12 mouse cellular contexts compared by ENCODE assay signal in the genomic region with DNA sequence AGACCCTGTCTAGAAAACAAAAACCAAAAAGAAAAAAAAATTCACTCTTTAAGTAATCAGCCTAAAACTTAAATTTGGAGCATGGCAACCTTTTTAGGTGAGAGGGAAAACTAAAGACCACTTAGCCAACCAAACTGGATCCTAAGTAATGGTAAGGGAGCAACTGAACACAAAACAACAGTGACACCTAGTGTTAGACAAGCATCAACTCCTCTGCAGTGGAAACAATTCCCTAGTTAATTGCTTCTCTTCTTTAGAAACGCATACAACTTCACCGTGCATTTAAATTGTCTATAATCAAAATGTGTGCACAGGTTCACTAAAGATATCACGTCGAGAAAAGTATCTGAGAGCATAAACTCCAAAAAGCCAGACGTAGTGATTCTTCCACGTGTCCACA.
DNase-seq lines count a peak whose midpoint lies in the region; ATAC-seq and TF ChIP-seq lines count a peak whose summit lies in the region.
"Had no signal": no experiment of that assay in that cellular context is flagged by ENCODE, and none has a peak within 500 bp of the region (broad histone marks: within the 10 kb centered on the region; RNA-seq: fewer than 3 reads in every experiment).

No protein-coding gene starts in this region.

- H3K9ac ChIP-seq in midbrain, postnatal 0 days (replicated peaks; ENCODE audit: low read length, poor library complexity, severe bottlenecking) = no peak overlapping the region
- no peak overlapping the region for H3K9ac ChIP-seq in midbrain, embryonic 13.5 days (replicated peaks)
- no peak overlapping the region for H3K9ac ChIP-seq in embryonic facial prominence, embryonic 14.5 days (ENCODE audit: low read depth, low read length)
- H3K9ac ChIP-seq: midbrain, embryonic 12.5 days had no signal

- intact Hi-C loops in gastrocnemius, adult 2 months (cut with DNase I) = loop anchor here (1.0 to 2.0 kb wide), 4 partner anchors 121 to 357 kb away; no protein-coding TSS in a partner anchor

- no peaks in the 10 kb centered on the region for H3K9me3 ChIP-seq in midbrain, postnatal 0 days (ENCODE audit: low read length)
- H3K9me3 ChIP-seq in midbrain, embryonic 13.5 days = no peaks in the 10 kb centered on the region
- H3K9me3 ChIP-seq in embryonic facial prominence, embryonic 14.5 days (ENCODE audit: control insufficient read depth, low read length) = no peaks in the 10 kb centered on the region
- H3K9me3 ChIP-seq: midbrain, embryonic 12.5 days had no signal

- H3K27me3 ChIP-seq in midbrain, postnatal 0 days (ENCODE audit: insufficient read depth, low read length) = no peaks in the 10 kb centered on the region
- no peaks in the 10 kb centered on the region for H3K27me3 ChIP-seq in midbrain, embryonic 13.5 days
- H3K27me3 ChIP-seq in embryonic facial prominence, embryonic 14.5 days (replicated peaks; ENCODE audit: control insufficient read depth, insufficient read depth, low read length) = no peaks in the 10 kb centered on the region
- H3K27me3 ChIP-seq: midbrain, embryonic 12.5 days had no signal

- TF ChIP-seq CTCF in gastrocnemius, adult 2 months (IDR thresholded peaks at IDR 0.05) = peak; percentile 87
- peak; percentile 88 for TF ChIP-seq CTCF in midbrain, postnatal 0 days (IDR thresholded peaks at IDR 0.05)

- H3K36me3 ChIP-seq in midbrain, postnatal 0 days (ENCODE audit: insufficient read depth, low read length) = peaks cover 13% of the 10 kb centered on the region; the same call in 1 of the 2 replicates
- H3K36me3 ChIP-seq in midbrain, embryonic 13.5 days = peaks cover 37% of the 10 kb centered on the region
- peaks cover 49% of the 10 kb centered on the region for H3K36me3 ChIP-seq in embryonic facial prominence, embryonic 14.5 days (ENCODE audit: control insufficient read depth, insufficient read depth, low read length)

- no peak overlapping the region for H3K4me3 ChIP-seq in gastrocnemius, adult 2 months
- no peak overlapping the region for H3K4me3 ChIP-seq in midbrain, postnatal 0 days (ENCODE audit: low read depth, low read length)
- H3K4me3 ChIP-seq in midbrain, embryonic 13.5 days (replicated peaks) = no peak overlapping the region
- no peak overlapping the region for H3K4me3 ChIP-seq in embryonic facial prominence, embryonic 14.5 days (ENCODE audit: low read depth, low read length)
- H3K4me3 ChIP-seq: midbrain, embryonic 12.5 days had no signal

- H3K4me2 ChIP-seq in midbrain, postnatal 0 days (ENCODE audit: low read depth, low read length, poor library complexity, severe bottlenecking) = no peak overlapping the region
- no peak overlapping the region for H3K4me2 ChIP-seq in midbrain, embryonic 13.5 days (replicated peaks)
- H3K4me2 ChIP-seq in embryonic facial prominence, embryonic 14.5 days (ENCODE audit: low read depth, low read length) = no peak overlapping the region
- H3K4me2 ChIP-seq: heart, embryonic 11.5 days; midbrain, embryonic 12.5 days had no signal

- no peak for ATAC-seq in midbrain, postnatal 0 days (ENCODE audit: low FRiP score)
- ATAC-seq in midbrain, embryonic 13.5 days = no peak
- no peak for ATAC-seq in embryonic facial prominence, embryonic 14.5 days (ENCODE audit: low read depth)

- no peak overlapping the region for H3K27ac ChIP-seq in gastrocnemius, adult 2 months
- no peak overlapping the region for H3K27ac ChIP-seq in midbrain, postnatal 0 days (ENCODE audit: low read depth, low read length)
- H3K27ac ChIP-seq in midbrain, embryonic 13.5 days = no peak overlapping the region
- H3K27ac ChIP-seq in embryonic facial prominence, embryonic 14.5 days (replicated peaks; ENCODE audit: low read depth, low read length) = no peak overlapping the region
- H3K27ac ChIP-seq: midbrain, embryonic 12.5 days had no signal

- DNase-seq in gastrocnemius, adult 2 months = no peak
- no peak for DNase-seq in gastrocnemius, postnatal 4 days (ENCODE audit: low spot score in 2 of 2)
- peak; percentile 78 for DNase-seq in midbrain, postnatal 0 days (ENCODE audit: low spot score)
- peak; percentile 73 for DNase-seq in embryonic facial prominence, embryonic 14.5 days (ENCODE audit: low spot score)
- no peak for DNase-seq in yolk sac, embryonic 10.5 days (ENCODE audit: low spot score)
- no peak for DNase-seq in urinary bladder, postnatal 4 days (ENCODE audit: low spot score in 2 of 2)
- no peak for DNase-seq in layer of hippocampus, adult 11-12 months (ENCODE audit: low spot score)
- DNase-seq: cerebellum, postnatal 25 days; right cerebral cortex, postnatal 14 days had no signal

- 88% methylated on average over 6 of the region's 6 CpGs for WGBS in midbrain, postnatal 0 days
- WGBS in midbrain, embryonic 13.5 days = 89% methylated on average over 6 of the region's 6 CpGs
- WGBS in embryonic facial prominence, embryonic 14.5 days = 80% methylated on average over 6 of the region's 6 CpGs

- H3K4me1 ChIP-seq in midbrain, postnatal 0 days (ENCODE audit: insufficient read depth, low read length) = no peaks in the 10 kb centered on the region
- H3K4me1 ChIP-seq in midbrain, embryonic 13.5 days (replicated peaks) = no peaks in the 10 kb centered on the region
- no peaks in the 10 kb centered on the region for H3K4me1 ChIP-seq in embryonic facial prominence, embryonic 14.5 days (ENCODE audit: control insufficient read depth, insufficient read depth, low read length)
- H3K4me1 ChIP-seq: midbrain, embryonic 12.5 days had no signal

Comparison
In these comparisons a context has a peak if more than half of its experiments do, and no peak if none do; other contexts are left out.
1. DNase-seq: peak in midbrain, postnatal 0 days (single experiment) and embryonic facial prominence, embryonic 14.5 days (single experiment); none in gastrocnemius, adult 2 months (single experiment), gastrocnemius, postnatal 4 days (0 of 2), yolk sac, embryonic 10.5 days (single experiment), urinary bladder, postnatal 4 days (0 of 2) and layer of hippocampus, adult 11-12 months (single experiment).